Mouse (Mus musculus) brain, embryonic 14.5 days (tissue): ENCODE results near the gene Dusp22.

Source experiments
- CTCF ChIP-seq: fragments of 200-500 bp; IDR thresholded peaks from 2 replicates; pipeline ENCODE4 v1.5.1; 2012; ENCODE audit warnings: inconsistent platforms, mild to moderate bottlenecking, moderate library complexity, borderline replicate concordance; ENCODE audit not compliant: insufficient read depth, insufficient read length; ENCODE audit errors: extremely low read depth
- POLR2A ChIP-seq: fragments of 200-500 bp; IDR thresholded peaks from 2 replicates; pipeline ENCODE4 v1.6.1; 2012; ENCODE audit warnings: mild to moderate bottlenecking, inconsistent platforms, borderline replicate concordance; ENCODE audit not compliant: poor library complexity, insufficient read depth, insufficient read length, severe bottlenecking; ENCODE audit errors: extremely low read depth

DNA sequence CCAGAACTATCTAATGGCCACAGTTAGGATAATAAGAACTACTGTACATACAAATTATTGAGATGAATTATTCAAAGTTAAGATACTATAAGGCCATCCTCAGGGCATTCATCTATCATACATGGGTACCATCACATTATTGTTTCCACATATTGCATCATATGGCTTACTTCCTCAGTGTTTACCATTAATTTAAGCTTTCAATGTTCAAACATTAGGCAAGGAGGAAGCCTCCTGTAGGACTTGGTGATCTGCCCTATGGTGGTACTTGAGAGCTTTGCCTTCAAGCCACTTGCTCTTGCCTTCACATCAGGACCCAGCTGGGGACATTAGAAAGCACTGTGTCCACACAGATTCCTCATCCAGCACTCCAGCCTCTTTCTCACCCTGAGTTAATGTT, 11.3 kb upstream of the Dusp22 start:
- TF ChIP-seq POLR2A (no peak), CTCF (no peak)
